Mouse (Mus musculus) hindbrain, embryonic 14.5 days (tissue): ENCODE results near the gene Zfp316. TPM values are rescaled to one million over a fixed set of nuclear protein-coding genes. Genes with fewer than 3 reads are reported as not detected.

Experiments used
- ATAC-seq: fragments of 200-750 bp; cut with Nextera tagmentation; 2 replicates; pipeline ENCODE4 v1.8.0; 2017; ENCODE audit warnings: moderate number of reproducible peaks, mild to moderate bottlenecking, moderate TSS enrichment, moderate library complexity; ENCODE audit not compliant: low FRiP score
- DNase-seq: peaks from one replicate; pipeline ENCODE4 v3.0.0-alpha.2; 2015; ENCODE audit warnings: low spot score
- H3K27ac ChIP-seq: fragments of 300-500 bp; sonication (generic); 2 replicates; pipeline ENCODE4 v1.5.1; 2014; ENCODE audit warnings: mild to moderate bottlenecking, moderate library complexity
- H3K27me3 ChIP-seq: fragments of 300-500 bp; sonication (generic); 2 replicates; pipeline ENCODE4 v1.6.1; 2014; ENCODE audit warnings: mild to moderate bottlenecking, low read length, mixed read lengths; ENCODE audit not compliant: control insufficient read depth, insufficient read depth
- H3K36me3 ChIP-seq: fragments of 300-500 bp; sonication (generic); replicated peaks from 2 replicates; pipeline ENCODE4 v1.6.1; 2014; ENCODE audit not compliant: control insufficient read depth, insufficient read depth
- H3K4me1 ChIP-seq: fragments of 300-500 bp; sonication (generic); replicated peaks from 2 replicates; pipeline ENCODE4 v1.6.1; 2014; ENCODE audit warnings: antibody characterized with exemption, low read length, mixed read lengths; ENCODE audit not compliant: control insufficient read depth, insufficient read depth
- H3K4me2 ChIP-seq: fragments of 300-500 bp; sonication (generic); replicated peaks from 2 replicates; pipeline ENCODE4 v1.6.1; 2014; ENCODE audit warnings: mild to moderate bottlenecking, moderate library complexity
- H3K4me3 ChIP-seq: fragments of 300-500 bp; sonication (generic); replicated peaks from 2 replicates; pipeline ENCODE4 v1.5.1; 2014; ENCODE audit warnings: mild to moderate bottlenecking, low read length
- H3K9ac ChIP-seq: fragments of 300-500 bp; sonication (generic); 2 replicates; pipeline ENCODE4 v1.6.1; 2014
- H3K9me3 ChIP-seq: fragments of 300-500 bp; sonication (generic); 2 replicates; pipeline ENCODE4 v1.6.1; 2016; ENCODE audit warnings: low read length; ENCODE audit not compliant: control insufficient read depth
- WGBS: fragments of 180-500 bp; shearing (Covaris S2); extraction: QIAGEN DNeasy Blood & Tissue Kit; methylation state at CpG from one replicate; pipeline ENCODE4 v1.1.7; 2014; 5-methylcytosine and 5-hydroxymethylcytosine counted together
- polyA plus RNA-seq: library from polyadenylated mRNA; unstranded; fragments of >200 nt; fragmentation: Nextera tagmentation; extraction: Ambion mirVana; gene quantifications from 2 replicates; pipeline ENCODE4 v1.2.1, GENCODE M21; 2014

Gene Zfp316
- 5.5 and 6.4 TPM in 2 replicates for polyA plus RNA-seq

DNA sequence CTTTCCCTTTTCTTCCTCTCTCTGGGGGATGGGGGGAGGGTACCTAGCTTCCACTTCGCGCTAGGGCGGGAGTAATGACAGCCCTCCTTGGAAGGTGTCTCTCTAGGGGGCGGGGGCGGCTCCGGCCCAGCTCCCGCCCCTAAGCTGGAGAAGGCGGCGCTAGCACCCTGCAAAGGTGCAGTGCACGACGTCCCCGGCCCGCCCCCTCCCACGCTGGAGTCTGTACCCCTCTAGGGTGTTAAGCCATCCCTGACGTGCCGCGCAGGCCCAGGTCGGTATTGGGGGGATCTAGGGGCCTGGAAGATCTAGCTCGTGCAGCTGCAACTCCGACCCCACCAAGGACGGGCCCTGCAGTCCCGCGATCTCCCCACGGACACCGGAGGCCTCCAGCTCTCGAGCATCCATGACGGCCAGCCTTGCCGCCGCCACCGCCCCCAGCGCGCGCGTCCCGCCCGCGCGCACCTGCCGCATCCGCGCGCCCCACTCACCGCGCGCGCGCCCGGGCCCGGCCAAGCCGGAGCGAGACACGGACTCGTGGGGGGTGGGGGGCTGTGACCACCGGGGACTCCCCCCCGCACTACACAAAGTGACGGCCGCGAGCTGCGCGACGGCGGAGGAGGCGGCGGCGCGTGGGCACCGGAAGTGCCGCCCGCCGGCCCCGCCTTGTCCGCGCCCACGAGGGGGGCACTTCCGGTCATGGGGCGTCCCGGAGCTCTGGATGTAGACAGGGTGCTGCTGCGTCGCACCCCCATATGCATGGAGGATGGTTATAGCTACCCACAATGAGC is at the start of gene Zfp316:
Gene Zfp316, minus strand, starts transcription at position 660 of the 788 bp plus-strand sequence.
- ATAC-seq, result peak; percentile 77
- H3K27ac ChIP-seq, result peak within 1 kb of the TSS; percentile 83
- H3K36me3 ChIP-seq, result peaks cover 4% of the 10 kb centered on the region
- peak within 1 kb of the TSS; percentile 95 for H3K9ac ChIP-seq
- peaks cover 22% of the 10 kb centered on the region for H3K4me1 ChIP-seq
- H3K4me3 ChIP-seq, result peak within 1 kb of the TSS; percentile 74
- H3K27me3 ChIP-seq, result no peaks in the 10 kb centered on the region
- H3K9me3 ChIP-seq, result no peaks in the 10 kb centered on the region
- DNase-seq, result peak; percentile 80
- peak within 1 kb of the TSS; percentile 82 for H3K4me2 ChIP-seq
- under 1% methylated on average over 66 of the region's 79 CpGs for WGBS

DNA sequence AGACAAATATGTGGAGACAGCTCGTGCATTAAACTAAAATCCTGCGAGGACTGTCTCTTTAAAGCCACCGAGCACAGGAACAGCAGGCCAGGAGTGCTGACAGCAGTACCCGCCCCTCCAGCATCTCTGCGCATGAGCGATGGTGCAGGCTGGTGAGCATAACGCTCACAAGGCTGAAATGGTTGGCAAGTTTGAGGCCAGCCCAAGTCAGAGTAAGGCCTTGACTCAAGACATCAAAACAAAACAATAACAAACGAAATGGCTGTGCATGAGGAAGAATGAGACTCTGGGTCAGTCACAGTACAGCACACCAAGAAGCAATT is 47.4 kb upstream of the Zfp316 start:
- Histone ChIP-seq H3K4me1 (peaks cover 17% of the 10 kb centered on the region), H3K9ac (no peak overlapping the region), H3K4me2 (no peak overlapping the region), H3K27me3 (no peaks in the 10 kb centered on the region), H3K27ac (no peak overlapping the region), H3K4me3 (no peak overlapping the region), H3K36me3 (peaks cover 66% of the 10 kb centered on the region), H3K9me3 (no peaks in the 10 kb centered on the region)
- DNase-seq, result no peak
- 86% methylated on average over 8 of the region's 8 CpGs for WGBS
- ATAC-seq, result no peak

DNA sequence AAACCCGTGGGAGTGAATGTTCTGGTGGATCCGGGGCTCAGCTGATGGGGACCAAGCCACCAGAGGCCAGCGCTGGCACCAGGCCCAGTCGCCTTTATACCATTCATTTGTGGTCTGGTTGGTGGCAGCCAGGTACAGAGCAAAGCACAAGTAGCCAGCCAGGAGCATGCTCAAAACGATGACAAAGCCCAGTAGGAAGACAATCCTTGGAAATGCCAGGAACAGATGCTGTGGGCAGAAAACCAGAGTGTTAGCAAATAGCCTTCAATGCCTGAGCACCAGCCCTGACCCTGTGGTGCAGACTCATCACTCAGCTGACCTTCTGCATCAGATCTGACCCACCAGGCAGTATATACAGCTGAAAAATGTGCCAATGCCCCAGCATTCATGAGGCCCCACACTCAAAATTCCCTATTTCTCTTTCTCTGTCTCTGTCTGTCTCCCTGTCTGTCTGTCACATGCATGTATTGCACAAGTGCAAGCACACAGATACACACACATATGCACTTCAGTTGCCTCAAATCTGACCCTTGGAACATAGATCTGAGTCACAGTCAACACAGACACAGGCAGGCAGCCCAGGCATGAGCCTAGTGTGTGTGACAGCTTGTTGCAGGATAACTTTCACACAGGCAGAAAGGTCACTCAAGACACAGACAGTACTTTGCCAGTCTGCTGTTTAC is 46.9 kb upstream of the Zfp316 start:
- no peak overlapping the region for H3K9ac ChIP-seq
- peaks cover 17% of the 10 kb centered on the region for H3K4me1 ChIP-seq
- H3K27me3 ChIP-seq, result no peaks in the 10 kb centered on the region
- 85% methylated on average over 5 of the region's 5 CpGs for WGBS
- H3K36me3 ChIP-seq, result peaks cover 66% of the 10 kb centered on the region
- no peak for DNase-seq
- H3K4me3 ChIP-seq, result no peak overlapping the region
- ATAC-seq, result no peak
- no peak overlapping the region for H3K27ac ChIP-seq
- H3K9me3 ChIP-seq, result no peaks in the 10 kb centered on the region
- no peak overlapping the region for H3K4me2 ChIP-seq

DNA sequence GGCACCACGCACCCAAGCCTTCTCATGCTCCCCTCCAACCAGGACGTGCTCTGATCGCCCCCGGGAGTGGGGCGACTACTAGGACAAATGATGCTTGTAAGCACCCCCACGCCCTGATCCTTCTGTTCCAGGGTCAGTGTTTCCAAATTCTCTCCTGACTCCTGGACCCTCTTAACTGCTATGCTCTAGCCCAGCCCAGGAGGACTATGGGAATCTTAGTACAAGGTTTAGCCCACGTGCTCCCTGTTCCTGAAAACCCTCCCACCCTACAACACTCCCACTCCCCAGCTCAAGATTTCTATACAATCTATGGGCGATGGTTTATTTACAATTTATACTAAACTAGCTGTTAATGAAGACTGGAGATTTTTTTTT is 45.7 kb upstream of the Zfp316 start:
- peaks cover 67% of the 10 kb centered on the region for H3K36me3 ChIP-seq
- WGBS, result 16% methylated on average over 8 of the region's 8 CpGs

DNA sequence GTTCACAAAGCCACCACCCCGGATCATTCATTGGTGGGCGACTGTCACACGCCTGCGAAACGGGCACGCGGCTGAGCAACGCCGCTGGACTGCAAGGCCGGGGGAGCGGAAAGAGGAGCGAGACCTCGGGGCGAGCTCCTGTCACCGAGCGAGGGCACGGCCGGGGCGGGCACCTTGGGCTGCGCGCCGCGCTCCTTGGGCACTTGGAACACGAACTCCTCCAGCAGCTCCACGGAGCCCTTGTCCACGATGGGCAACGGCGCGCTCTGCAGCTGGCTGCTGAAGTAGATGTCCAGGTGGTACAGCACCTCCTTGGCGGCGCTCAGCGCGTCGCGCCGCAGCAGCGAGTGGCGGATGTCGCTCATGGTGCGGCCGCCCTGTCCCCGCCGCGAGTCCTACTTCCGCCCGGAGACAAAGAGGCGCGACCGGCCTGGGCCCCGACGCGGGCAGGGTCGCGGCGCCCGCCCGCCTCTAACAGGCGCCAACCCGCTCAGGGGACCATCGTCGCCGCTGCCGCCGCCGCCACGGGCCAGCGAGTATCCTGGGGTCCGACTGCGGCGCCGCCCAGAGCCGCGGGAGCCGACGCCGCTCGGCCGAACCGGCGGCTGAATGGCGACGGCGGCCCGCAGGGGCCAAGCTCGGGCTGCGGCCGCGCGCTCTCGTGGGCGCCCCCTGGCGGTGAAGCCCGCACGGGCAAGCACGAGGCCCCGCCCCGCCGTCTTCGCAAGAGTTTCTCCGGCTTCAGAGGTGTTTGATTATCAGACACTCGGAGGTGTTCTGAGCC is 45.1 kb upstream of the Zfp316 start, which contains the start of gene E130309D02Rik:
Gene E130309D02Rik, minus strand, starts transcription at position 631 of the 784 bp plus-strand sequence.
- DNase-seq (peak; percentile 92), ATAC-seq (peak; percentile 80)
- Histone ChIP-seq H3K4me1 (peaks cover 17% of the 10 kb centered on the region), H3K27ac (peak within 1 kb of the TSS; percentile 97), H3K9me3 (no peaks in the 10 kb centered on the region), H3K4me2 (peak within 1 kb of the TSS; percentile 79), H3K36me3 (peaks cover 67% of the 10 kb centered on the region), H3K4me3 (peak within 1 kb of the TSS; percentile 67), H3K9ac (peak within 1 kb of the TSS; percentile 95), H3K27me3 (no peaks in the 10 kb centered on the region)
- under 1% methylated on average over 98 of the region's 101 CpGs for WGBS

More for the DNA sequence above, 45.7 kb upstream of the Zfp316 start:
- peak overlapping the region; percentile 95; the same call in 1 of the 2 replicates for H3K9ac ChIP-seq
- peak; percentile 42; the same call in 1 of the 2 replicates for ATAC-seq
- peak overlapping the region; percentile 67 for H3K4me3 ChIP-seq
- peak overlapping the region; percentile 79 for H3K4me2 ChIP-seq
- no peaks in the 10 kb centered on the region for H3K27me3 ChIP-seq
- H3K27ac ChIP-seq, result peak overlapping the region; percentile 97; the same call in 1 of the 2 replicates
- no peaks in the 10 kb centered on the region for H3K9me3 ChIP-seq
- DNase-seq, result no peak
- peaks cover 17% of the 10 kb centered on the region for H3K4me1 ChIP-seq

DNA sequence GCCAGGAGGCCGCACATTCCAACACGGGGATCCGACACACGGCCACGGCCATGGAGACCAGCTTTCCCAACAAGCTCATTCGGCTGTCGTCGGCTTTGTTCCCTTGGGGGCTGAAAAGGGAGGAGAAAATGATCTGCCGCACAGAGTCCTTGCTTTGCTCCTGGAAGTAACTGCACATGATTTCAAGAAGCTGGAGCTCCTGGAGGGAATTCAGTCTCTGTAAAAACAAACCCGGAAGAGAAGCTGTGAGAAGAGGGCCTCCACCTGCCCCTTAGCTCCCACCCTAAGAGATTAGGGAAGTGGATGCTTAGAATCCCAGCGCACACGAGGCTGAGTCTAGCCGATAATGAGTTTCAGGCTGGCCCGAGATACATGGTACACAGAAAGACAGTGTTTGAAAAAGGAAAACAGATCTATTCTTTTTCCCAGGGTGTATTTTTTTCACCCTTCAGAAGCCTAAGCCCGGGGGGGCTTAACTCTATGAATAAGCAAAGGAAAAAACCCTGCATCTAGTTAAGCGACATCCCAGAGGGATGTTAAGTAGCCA is 44.4 kb upstream of the Zfp316 start:
- H3K4me2 ChIP-seq, result peak overlapping the region; percentile 79
- no peak for ATAC-seq
- DNase-seq, result no peak
- peak overlapping the region; percentile 97 for H3K27ac ChIP-seq
- peaks cover 67% of the 10 kb centered on the region for H3K36me3 ChIP-seq
- H3K9me3 ChIP-seq, result no peaks in the 10 kb centered on the region
- H3K4me3 ChIP-seq, result peak overlapping the region; percentile 67
- H3K27me3 ChIP-seq, result no peaks in the 10 kb centered on the region
- H3K4me1 ChIP-seq, result peaks cover 17% of the 10 kb centered on the region
- H3K9ac ChIP-seq, result peak overlapping the region; percentile 95
- WGBS, result 2% methylated on average over 16 of the region's 16 CpGs

DNA sequence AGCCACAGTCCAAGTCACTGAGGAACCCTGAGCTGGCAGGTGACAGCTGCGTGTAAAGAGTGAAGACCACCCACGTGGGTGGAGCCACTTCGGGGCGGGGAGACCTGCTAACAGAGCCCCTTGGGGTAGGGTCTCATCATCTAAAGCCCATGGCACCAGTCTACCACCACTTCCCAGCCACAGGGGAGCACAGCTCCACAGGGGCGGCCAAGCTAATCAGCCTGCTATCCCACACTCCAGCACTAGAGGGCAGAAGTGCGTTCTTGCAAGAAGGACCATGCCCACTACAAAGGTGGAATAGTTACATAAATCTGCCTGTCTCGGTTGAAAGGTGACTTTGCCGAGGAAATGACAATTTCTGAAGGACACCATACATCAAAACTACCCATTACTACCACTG is 42.1 kb upstream of the Zfp316 start:
- H3K4me2 ChIP-seq, result no peak overlapping the region
- ATAC-seq, result no peak
- 59% methylated on average over 8 of the region's 8 CpGs for WGBS
- H3K4me1 ChIP-seq, result peaks cover 17% of the 10 kb centered on the region
- no peaks in the 10 kb centered on the region for H3K27me3 ChIP-seq
- no peak overlapping the region for H3K9ac ChIP-seq
- H3K4me3 ChIP-seq, result no peak overlapping the region
- peaks cover 68% of the 10 kb centered on the region for H3K36me3 ChIP-seq
- no peaks in the 10 kb centered on the region for H3K9me3 ChIP-seq
- no peak overlapping the region for H3K27ac ChIP-seq
- DNase-seq, result peak; percentile 77

DNA sequence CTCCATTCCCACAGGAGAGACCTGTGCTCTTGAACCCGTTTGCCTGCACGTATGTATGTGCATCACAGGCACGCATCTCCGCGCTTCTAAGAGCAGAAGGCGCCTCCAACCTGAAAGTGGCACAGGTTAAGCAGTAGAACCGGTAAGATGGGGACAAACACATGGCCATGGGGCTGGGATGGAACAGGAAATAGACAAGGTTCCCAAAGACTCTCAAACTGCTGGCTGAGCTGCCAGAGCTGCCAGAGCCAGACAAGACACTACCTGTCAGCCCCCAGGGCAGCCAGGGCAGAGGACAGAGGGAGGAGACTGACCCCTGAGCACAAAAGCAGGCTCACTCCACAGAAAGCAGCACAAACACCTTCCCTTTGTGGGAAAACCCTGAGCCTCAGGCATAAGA is 40.1 kb upstream of the Zfp316 start:
- DNase-seq (no peak), ATAC-seq (no peak)
- H3K27me3 ChIP-seq, result no peaks in the 10 kb centered on the region
- no peak overlapping the region for H3K4me2 ChIP-seq
- H3K4me1 ChIP-seq, result peaks cover 13% of the 10 kb centered on the region
- no peaks in the 10 kb centered on the region for H3K9me3 ChIP-seq
- H3K4me3 ChIP-seq, result no peak overlapping the region
- 97% methylated on average over 7 of the region's 7 CpGs for WGBS
- no peak overlapping the region for H3K9ac ChIP-seq
- H3K36me3 ChIP-seq, result peaks cover 77% of the 10 kb centered on the region
- no peak overlapping the region for H3K27ac ChIP-seq

DNA sequence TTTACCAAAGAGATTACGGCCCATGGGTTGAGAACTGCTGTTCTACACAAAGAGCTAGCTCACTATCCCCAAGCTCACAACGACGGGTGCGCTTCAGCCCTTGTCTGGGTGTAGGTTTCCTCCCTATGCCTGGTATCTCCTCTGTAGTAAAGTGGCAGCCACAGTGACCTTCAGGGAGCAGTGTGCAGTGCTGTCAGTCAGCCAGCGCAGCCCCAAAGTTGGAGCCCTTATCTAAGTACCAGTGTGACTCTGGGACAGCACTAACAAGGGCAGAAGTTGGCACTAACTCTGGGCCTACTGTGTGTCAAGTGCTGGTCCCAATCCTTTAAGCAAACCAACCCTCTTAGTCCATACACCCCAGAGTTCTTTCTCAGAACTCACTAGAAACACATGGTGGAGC is 39.0 kb upstream of the Zfp316 start:
- H3K4me1 ChIP-seq, result peaks cover 11% of the 10 kb centered on the region
- H3K27me3 ChIP-seq, result no peaks in the 10 kb centered on the region
- H3K4me3 ChIP-seq, result no peak overlapping the region
- 92% methylated on average over 5 of the region's 5 CpGs for WGBS
- H3K4me2 ChIP-seq, result no peak overlapping the region
- no peaks in the 10 kb centered on the region for H3K9me3 ChIP-seq
- no peak overlapping the region for H3K27ac ChIP-seq
- no peak overlapping the region for H3K9ac ChIP-seq
- ATAC-seq (no peak), DNase-seq (no peak)
- peaks cover 85% of the 10 kb centered on the region for H3K36me3 ChIP-seq
